Mouse (Mus musculus) cerebellum, postnatal 36 days (tissue): ENCODE measurements around the gene Gm38392.

Source experiments
- DNase-seq, 2 experiments: peaks; one replicate each; pipeline ENCODE4 v3.0.0; 2021 to 2022; ENCODE audit warnings: mixed read lengths in 2 of 2

Gm38392 gene

GRCm38 (mm10) chr3:88199541-88200110 is 87.4 kb downstream of the Gm38392 start:
- DNase-seq: no peak

- DNase-seq: no peak
Measured at GRCm38 (mm10) chr3:88198505-88199020, 88.4 kb downstream of the Gm38392 start.

- DNase-seq: no peak
Measured at GRCm38 (mm10) chr3:88197741-88198504, 89.1 kb downstream of the Gm38392 start.
